Mouse (Mus musculus): ENCODE measurements around the gene Prr7.

The Prr7 gene

DNA sequence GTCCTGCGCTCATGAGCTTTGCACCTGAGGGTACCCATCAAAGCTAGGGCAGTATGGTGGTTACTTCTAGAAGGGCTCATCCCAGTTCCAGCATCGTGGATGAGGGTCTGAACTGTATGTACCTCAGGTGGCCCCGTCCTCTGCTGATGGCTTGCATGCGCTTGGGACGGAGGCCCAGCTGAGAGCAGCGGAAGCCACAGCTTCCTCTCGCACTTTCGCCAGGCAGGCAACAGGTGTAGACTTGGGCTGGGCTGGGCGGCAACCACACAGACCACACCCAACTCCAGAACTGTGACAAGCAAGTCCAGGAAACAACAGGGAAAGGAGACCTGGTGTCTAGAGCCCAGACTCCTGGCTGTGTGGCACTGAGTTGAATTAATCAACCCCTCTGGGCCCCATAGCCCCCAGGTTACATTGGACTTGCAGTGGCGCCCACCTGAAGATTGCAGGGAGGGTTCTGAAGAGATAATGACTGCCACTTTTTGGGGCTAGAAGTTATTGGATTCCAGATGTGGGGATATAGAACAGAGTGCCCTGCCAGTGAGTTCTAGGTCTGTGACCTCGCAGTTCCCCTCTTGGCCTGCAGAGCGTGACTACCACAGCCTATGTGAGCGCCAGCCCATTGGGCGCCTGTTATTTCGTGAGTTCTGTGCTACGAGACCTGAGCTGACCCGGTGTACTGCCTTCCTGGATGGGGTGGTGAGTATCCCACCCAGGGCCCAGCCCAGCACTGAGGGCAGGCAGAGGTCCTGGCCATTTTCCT is 14.2 kb upstream of the Prr7 start:
- no peak for DNase-seq

DNA sequence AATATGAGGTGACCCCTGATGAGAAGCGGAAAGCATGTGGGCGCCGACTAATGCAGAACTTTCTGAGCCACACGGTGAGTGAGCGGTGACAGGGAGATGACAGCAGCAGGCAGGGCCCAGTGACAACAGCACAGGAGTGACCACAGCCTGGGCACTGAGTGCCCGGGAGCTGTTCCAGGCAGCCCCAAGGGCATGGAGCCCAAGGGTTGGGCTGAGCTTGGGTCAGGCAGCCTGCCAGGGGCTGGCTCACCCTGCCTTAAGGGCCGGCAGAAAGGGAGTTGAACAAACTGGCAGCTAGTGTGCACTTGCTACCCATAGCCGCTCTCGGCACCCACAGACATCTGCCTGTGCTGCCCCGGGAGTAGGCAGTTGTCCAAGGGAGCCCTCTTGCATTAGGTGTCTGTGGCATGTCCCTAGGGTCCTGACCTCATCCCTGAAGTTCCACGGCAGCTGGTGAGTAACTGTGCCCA is 13.5 kb upstream of the Prr7 start:
- peak; percentile 40 for DNase-seq

DNA sequence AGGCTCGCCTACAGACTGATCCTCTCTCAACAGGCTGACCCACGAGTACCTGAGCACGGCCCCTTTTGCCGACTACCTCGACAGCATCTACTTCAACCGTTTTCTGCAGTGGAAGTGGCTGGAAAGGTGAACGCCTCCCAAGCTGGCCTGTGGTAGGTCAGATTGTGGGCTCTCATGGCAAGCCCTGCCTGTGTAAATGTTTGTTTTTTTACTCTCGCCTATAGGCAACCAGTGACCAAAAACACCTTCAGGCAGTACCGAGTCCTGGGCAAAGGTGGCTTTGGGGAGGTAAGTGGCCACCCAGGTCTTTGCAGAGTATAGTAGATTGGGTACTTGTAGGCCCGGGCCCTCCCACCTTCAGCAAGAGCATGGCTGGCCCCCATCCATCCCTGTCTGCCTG is 12.8 kb upstream of the Prr7 start:
- DNase-seq = no peak

- DNase-seq = peak; percentile 39
These were observed 12.1 kb upstream of the Prr7 start for GRCm38 (mm10) chr13:55451785-55452549.

DNA sequence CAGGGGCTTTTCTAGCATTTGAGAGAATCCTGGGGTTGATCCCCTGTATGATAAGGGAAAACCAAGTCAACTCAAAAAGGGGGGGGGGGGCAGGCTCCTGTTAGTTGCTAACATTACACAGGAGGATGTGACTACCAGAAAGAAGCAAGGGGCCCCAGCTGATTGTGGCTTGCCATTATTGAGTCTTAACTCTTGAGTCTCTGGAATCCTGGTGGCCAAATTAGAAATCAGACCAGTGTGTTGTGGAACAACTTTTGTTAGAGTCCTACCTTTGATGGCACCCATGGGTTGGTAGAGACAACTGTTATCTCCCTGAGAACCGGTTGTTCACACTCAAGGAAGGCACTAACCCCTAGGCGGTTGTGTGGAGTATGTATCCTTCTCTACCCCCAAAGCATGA is 1.1 kb upstream of the Prr7 start:
- no peak for DNase-seq

- no peak for DNase-seq
These were observed 554 bp upstream of the Prr7 start for GRCm38 (mm10) chr13:55463399-55464026.

- DNase-seq = no peak
These were observed 1.1 kb downstream of the Prr7 start for GRCm38 (mm10) chr13:55465184-55465583.

GRCm38 (mm10) chr13:55465830-55466440 is 1.9 kb downstream of the Prr7 start:
- no peak for DNase-seq

GRCm38 (mm10) chr13:55468851-55469560 is 4.9 kb downstream of the Prr7 start:
- DNase-seq = peak; percentile 38

GRCm38 (mm10) chr13:55470372-55470771 is 6.3 kb downstream of the Prr7 start:
- no peak for DNase-seq

DNA sequence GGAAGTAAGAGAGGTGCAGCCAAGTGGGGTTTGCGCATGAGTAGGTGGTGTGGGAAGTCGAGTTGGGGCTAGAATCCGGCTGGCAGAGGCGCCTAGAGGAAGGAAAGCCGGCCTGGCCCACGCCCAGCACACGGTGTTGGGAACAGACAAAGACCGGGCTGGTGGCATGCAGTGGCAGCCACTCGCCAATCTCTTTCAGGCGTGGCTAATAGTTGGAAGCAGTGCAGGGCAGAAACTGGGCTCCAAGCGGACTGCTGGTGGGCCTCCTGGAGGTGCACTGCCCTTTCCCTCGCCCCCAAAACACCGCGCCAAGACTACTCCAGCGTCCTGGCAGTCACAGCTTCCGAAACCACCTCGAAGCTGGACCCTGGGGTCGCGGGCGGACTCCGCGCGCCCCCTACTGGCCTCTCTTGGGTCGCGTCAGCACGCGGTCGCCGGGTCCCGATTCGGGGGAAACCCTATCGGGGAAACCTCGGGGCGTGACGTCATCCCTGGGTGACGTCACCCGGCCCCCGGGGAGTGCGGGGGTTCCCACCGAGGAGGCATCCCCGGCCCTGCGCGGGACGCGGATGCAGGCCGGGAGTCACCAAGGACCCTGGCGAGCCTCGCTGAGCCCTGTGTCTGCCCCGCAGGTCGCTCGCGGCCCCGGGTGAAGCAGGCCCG is 7.2 kb downstream of the Prr7 start:
- peak; percentile 89 for DNase-seq

DNA sequence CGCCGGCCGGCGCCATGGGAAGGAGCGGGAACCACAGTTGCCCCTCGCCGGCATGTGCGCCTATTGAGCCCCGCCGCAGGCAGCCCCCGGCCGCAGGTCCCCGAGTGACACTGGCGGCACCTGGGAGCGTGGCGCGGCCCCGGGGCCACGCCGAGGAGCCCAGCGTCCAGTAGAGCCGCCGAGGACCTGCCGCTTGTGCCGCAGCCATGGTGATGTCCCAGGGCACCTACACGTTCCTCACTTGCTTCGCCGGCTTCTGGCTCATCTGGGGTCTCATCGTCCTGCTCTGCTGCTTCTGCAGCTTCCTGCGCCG is 7.7 kb downstream of the Prr7 start:
- no peak for DNase-seq

- peak; percentile 57 for DNase-seq
These were observed 8.3 kb downstream of the Prr7 start for GRCm38 (mm10) chr13:55472132-55473022.

GRCm38 (mm10) chr13:55473076-55473831 is 9.2 kb downstream of the Prr7 start:
- no peak for DNase-seq

DNA sequence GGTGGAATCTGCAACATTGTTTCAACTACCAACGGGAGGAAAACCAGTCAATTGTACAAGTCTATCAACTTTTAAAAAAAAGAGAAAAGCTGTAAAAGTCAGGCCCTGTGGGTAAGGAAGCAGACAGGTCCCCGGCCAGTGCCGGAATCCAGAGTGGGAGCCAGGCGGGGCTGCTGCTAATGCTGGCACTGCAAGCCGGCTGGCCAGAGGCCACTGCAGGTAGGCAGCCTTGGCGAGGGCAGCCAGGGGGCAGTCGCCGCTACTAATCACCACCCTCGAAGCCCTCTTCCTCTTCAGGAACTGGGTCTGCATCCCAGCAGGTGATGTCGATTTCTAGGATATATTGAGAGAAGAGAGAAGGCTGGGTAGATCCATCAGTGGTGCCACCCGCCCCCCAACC is 9.9 kb downstream of the Prr7 start:
- no peak for DNase-seq

GRCm38 (mm10) chr13:55474621-55475069 is 10.6 kb downstream of the Prr7 start:
- no peak for DNase-seq

DNA sequence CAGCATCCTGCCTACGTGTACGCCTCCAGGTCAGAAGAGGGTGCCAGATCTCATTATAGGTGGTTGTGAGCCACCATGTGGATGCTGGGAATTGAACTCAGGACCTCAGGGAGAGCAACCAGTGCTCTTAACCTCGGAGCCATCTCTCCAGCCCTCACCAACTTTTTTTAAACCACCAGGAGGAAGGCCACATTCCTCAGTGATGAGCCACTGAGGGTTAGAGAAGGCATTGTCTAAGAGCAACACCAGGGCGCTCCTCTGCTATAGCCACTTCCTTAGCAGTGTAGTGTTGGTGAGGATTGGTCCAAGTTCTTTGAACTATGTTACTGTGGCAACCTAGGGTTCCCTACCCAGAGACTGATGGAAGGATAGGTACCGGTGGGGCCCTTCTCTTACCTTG is 11.7 kb downstream of the Prr7 start:
- no peak for DNase-seq

DNA sequence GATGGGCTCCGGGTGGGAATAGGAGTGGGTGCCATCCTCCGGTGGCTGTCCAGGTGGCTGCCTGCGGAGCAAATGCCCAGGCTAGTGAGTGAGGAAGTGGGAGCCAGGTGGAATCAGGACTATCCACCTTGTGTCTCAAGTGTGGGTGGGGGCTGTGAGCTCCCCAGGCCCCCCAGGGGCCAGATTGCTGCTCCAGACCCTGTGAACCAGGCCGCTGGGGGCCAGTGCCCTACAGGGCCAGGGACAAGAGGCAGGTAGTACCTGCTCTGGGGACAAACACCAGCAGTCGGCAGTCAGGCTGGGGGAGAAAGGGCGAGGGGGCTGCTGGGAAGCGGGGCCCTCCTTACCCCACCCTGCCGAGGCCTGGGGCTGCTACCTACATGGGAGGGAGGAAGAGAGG is 12.2 kb downstream of the Prr7 start:
- DNase-seq = no peak

GRCm38 (mm10) chr13:55477492-55477891 is 13.4 kb downstream of the Prr7 start:
- DNase-seq = no peak

GRCm38 (mm10) chr13:55478036-55478435 is 14.0 kb downstream of the Prr7 start:
- DNase-seq = no peak

All from kidney, adult 18-20 months (tissue).